Mouse (Mus musculus): Measurements from ENCODE around the gene Ak1. TPM values are rescaled to one million over a fixed set of nuclear protein-coding genes. Genes with fewer than 3 reads are reported as not detected.

The Ak1 gene
- polyA plus RNA-seq, 1 experiment from 2014 or later = 1.3 TPM

DNA sequence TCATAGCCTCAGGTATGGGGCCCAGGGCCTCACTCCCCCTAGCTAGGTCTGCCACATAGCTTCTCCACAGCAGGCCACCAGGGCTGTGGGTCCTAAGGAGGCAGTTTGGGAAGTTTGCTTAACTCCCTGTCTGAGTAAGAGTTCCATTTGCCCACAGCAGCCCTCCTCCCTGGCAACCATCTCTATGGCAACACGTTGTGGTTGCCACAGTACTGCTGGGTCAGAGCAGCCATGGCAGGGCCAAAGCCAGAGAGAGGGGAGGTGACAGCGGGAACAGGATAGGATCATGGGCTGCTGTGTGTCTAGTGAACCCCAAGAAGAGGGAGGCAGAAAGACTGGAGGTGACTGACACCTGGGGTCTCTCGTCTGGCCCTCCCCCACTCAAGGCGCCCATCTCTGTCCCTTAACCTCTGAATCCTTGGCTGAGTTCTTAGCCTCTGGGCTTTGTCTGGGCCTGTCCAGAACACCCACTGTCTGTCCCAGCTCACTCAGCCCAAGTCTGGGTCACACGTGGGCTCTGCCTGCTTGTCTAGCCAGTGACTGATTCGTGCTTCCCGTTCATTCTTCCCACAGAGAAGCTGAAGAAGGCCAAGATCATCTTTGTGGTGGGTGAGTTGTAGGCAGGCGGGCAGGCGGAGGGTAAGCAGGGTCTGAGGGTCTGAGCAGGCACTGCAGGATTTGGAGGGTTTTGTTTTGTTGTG is 7.9 kb downstream of the Ak1 start:
- peak; percentile 24; the same call in 1 of the 2 replicates for ATAC-seq
- H3K36me3 ChIP-seq (replicated peaks; ENCODE audit: insufficient read depth, low read length) = no peaks in the 10 kb centered on the region
- H3K4me2 ChIP-seq (ENCODE audit: low read depth, low read length) = no peak overlapping the region
- no peaks in the 10 kb centered on the region for H3K9me3 ChIP-seq (ENCODE audit: low read length)
- peaks cover 2% of the 10 kb centered on the region; the same call in 1 of the 2 replicates for H3K4me1 ChIP-seq (ENCODE audit: insufficient read depth)
- 58% methylated on average over 9 of the region's 9 CpGs for WGBS (ENCODE audit: insufficient replicate concordance)
- H3K27me3 ChIP-seq (ENCODE audit: insufficient read depth, low read length) = no peaks in the 10 kb centered on the region
- no peak overlapping the region for H3K9ac ChIP-seq (replicated peaks)
- TF ChIP-seq CTCF (IDR thresholded peaks at IDR 0.05; ENCODE audit: low read depth) = no peak
- TF ChIP-seq EP300 (IDR thresholded peaks at IDR 0.05; ENCODE audit: low read depth) = no peak
- peak; percentile 56 for DNase-seq
- H3K4me3 ChIP-seq (ENCODE audit: low read depth, low read length) = no peak overlapping the region
- no peak overlapping the region for H3K27ac ChIP-seq (ENCODE audit: low read depth)

DNA sequence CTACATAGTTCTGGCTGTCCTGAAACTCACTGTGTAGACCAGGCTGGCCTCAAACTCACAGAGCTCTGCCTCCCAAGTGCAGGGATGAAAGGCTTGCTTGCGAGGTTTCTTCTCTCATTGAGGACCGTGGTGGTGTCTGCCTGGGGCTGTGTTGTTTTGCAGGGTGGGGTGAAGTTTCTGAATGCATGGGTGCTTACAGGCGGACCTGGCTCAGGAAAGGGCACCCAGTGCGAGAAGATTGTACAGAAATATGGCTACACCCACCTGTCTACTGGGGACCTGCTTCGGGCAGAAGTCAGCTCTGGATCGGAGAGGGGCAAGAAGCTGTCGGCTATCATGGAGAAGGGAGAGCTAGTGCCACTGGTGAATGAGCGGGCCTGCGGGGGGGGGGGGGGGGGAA is 8.5 kb downstream of the Ak1 start:
- no peaks in the 10 kb centered on the region for H3K9me3 ChIP-seq (ENCODE audit: low read length)
- no peaks in the 10 kb centered on the region for H3K27me3 ChIP-seq (ENCODE audit: insufficient read depth, low read length)
- H3K27ac ChIP-seq (ENCODE audit: low read depth) = no peak overlapping the region
- H3K4me2 ChIP-seq (ENCODE audit: low read depth, low read length) = no peak overlapping the region
- no peak overlapping the region for H3K9ac ChIP-seq (replicated peaks)
- ATAC-seq (no peak), DNase-seq (no peak)
- 84% methylated on average over 7 of the region's 9 CpGs for WGBS (ENCODE audit: insufficient replicate concordance)
- TF ChIP-seq CTCF (IDR thresholded peaks at IDR 0.05; ENCODE audit: low read depth) (no peak), EP300 (IDR thresholded peaks at IDR 0.05; ENCODE audit: low read depth) (no peak)
- no peaks in the 10 kb centered on the region for H3K36me3 ChIP-seq (replicated peaks; ENCODE audit: insufficient read depth, low read length)
- H3K4me3 ChIP-seq (ENCODE audit: low read depth, low read length) = no peak overlapping the region
- H3K4me1 ChIP-seq (ENCODE audit: insufficient read depth) = no peaks in the 10 kb centered on the region

DNA sequence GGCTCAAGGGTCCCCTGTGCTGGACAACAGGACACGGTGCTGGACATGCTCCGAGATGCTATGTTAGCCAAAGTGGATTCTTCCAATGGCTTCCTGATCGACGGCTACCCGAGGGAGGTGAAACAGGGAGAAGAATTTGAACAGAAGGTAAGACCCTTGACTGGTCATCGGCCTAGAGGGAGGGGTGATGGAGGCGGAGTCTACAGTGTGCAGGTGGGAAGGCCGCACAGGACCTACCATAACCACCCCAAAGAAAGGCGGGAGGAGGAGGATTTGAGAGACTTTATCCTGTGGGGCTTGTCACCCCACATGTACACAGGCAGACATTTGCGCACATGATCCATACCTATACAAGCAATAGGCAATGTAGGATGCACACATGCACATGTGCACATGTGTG is 9.5 kb downstream of the Ak1 start:
- no peak for DNase-seq
- TF ChIP-seq EP300 (IDR thresholded peaks at IDR 0.05; ENCODE audit: low read depth) (no peak), CTCF (IDR thresholded peaks at IDR 0.05; ENCODE audit: low read depth) (no peak)
- Histone ChIP-seq H3K36me3 (replicated peaks; ENCODE audit: insufficient read depth, low read length) (no peaks in the 10 kb centered on the region), H3K27ac (ENCODE audit: low read depth) (no peak overlapping the region), H3K4me3 (ENCODE audit: low read depth, low read length) (no peak overlapping the region), H3K4me1 (ENCODE audit: insufficient read depth) (no peaks in the 10 kb centered on the region), H3K9ac (replicated peaks) (no peak overlapping the region), H3K4me2 (ENCODE audit: low read depth, low read length) (no peak overlapping the region), H3K9me3 (ENCODE audit: low read length) (no peaks in the 10 kb centered on the region), H3K27me3 (ENCODE audit: insufficient read depth, low read length) (no peaks in the 10 kb centered on the region)
- no peak for ATAC-seq
- 83% methylated on average over 10 of the region's 10 CpGs for WGBS (ENCODE audit: insufficient replicate concordance)

DNA sequence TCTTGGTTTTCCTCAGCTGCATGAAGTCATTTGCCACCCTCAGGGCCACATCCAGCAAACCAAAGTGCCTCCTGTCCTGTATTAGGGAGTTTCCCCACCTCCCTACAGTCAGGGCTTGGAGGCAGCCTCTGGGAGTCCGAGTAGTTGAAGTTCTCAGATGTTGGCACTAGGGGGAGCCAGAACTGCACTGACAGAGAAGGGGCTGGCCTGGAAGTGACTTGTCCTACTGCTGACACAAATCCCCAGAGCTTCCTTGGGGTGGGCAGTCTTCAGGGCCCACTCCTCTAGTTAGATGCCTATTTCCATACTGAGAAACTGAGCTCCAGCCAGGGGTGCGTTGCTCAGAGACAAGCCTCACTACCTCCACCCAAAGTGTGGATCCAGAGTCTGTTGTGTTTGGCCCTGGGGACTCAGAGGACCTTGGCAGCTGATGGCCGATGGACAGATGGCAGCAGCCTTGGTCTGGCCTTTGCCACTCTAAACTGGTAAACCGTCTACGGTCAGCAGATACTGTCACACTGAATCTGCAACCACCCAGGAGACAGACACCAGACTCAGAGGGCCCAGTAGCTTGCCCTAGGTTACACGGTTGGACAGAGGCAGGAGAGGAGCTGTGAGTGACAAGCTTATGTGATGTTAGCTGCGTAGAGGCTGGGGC is 10.3 kb downstream of the Ak1 start:
- Histone ChIP-seq H3K9ac (replicated peaks) (no peak overlapping the region), H3K27me3 (ENCODE audit: insufficient read depth, low read length) (no peaks in the 10 kb centered on the region), H3K27ac (ENCODE audit: low read depth) (no peak overlapping the region), H3K9me3 (ENCODE audit: low read length) (no peaks in the 10 kb centered on the region), H3K4me3 (ENCODE audit: low read depth, low read length) (no peak overlapping the region), H3K4me2 (ENCODE audit: low read depth, low read length) (no peak overlapping the region), H3K36me3 (replicated peaks; ENCODE audit: insufficient read depth, low read length) (no peaks in the 10 kb centered on the region), H3K4me1 (ENCODE audit: insufficient read depth) (no peaks in the 10 kb centered on the region)
- DNase-seq (peak; percentile 84), ATAC-seq (peak; percentile 78)
- TF ChIP-seq CTCF (IDR thresholded peaks at IDR 0.05; ENCODE audit: low read depth) (peak; percentile 97), EP300 (IDR thresholded peaks at IDR 0.05; ENCODE audit: low read depth) (no peak)
- WGBS (ENCODE audit: insufficient replicate concordance) = 41% methylated on average over 7 of the region's 7 CpGs

DNA sequence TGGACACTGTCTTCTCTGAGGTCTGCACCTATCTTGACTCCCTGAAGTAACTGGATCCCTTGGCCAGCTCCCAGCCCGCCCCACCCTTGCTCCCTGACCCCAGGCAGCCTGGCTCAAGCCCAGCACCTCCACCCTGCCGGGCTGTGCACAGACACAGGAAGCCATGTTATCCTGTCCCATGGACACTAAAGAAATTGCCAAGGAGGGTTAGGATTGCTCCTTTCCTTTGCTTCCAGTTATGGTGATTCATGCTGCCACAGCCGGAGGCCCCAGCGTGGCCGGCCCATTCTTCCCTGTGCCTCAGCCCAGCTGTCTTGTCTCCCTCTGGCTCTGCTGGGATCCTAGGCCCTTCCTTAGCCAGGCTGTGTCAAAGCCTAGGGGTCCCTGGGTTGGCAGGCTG is 12.1 kb downstream of the Ak1 start:
- Histone ChIP-seq H3K9me3 (ENCODE audit: low read length) (no peaks in the 10 kb centered on the region), H3K27ac (ENCODE audit: low read depth) (peak overlapping the region; percentile 11; the same call in 1 of the 2 replicates), H3K4me2 (ENCODE audit: low read depth, low read length) (no peak overlapping the region), H3K27me3 (ENCODE audit: insufficient read depth, low read length) (no peaks in the 10 kb centered on the region), H3K36me3 (replicated peaks; ENCODE audit: insufficient read depth, low read length) (no peaks in the 10 kb centered on the region), H3K4me1 (ENCODE audit: insufficient read depth) (no peaks in the 10 kb centered on the region), H3K9ac (replicated peaks) (no peak overlapping the region), H3K4me3 (ENCODE audit: low read depth, low read length) (no peak overlapping the region)
- 65% methylated on average over 5 of the region's 5 CpGs for WGBS (ENCODE audit: insufficient replicate concordance)
- no peak for DNase-seq
- TF ChIP-seq EP300 (IDR thresholded peaks at IDR 0.05; ENCODE audit: low read depth) (no peak), CTCF (IDR thresholded peaks at IDR 0.05; ENCODE audit: low read depth) (no peak)
- no peak for ATAC-seq

DNA sequence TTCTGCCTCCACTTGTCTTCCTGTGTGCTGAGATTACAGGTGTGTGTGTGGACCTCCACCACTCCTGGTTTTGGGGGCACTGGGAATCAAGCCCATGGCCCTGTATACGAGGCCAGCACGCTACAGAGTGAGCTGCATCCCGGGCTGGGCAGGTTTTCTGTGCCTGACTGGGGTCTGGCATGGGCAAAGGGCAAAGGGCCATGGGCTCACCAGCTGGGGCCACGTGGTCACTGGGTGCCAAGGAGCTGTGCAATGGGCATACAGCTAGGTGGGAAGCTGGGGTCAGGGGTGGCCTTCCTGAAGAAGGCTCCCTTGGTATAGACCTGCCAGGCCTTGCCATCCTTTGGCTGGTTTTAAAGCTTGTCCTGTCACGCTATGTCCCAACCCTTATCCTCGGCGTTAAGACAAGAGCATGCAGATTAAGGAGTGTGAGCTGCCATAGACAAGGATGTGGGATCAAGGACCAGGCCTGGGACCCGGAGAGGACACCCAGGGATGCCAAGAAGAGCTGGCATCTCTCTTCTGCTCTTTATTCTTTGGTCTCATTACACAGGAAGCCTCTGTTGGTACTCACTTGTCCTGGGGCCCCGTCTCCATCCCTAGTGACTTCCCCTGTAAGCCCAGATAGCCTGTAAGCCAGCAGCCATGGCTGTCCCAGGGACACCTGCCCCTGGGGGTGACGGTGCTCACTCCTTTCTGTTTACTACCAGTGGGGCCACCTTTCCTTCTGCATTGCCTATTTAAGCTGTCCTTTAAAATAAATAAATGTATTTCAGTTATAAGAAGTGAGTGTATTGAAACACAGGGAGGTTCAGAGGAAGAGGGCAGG is 12.9 kb downstream of the Ak1 start:
- H3K4me1 ChIP-seq (ENCODE audit: insufficient read depth) = no peaks in the 10 kb centered on the region
- no peak for DNase-seq
- no peaks in the 10 kb centered on the region for H3K36me3 ChIP-seq (replicated peaks; ENCODE audit: insufficient read depth, low read length)
- no peak for ATAC-seq
- no peak overlapping the region for H3K9ac ChIP-seq (replicated peaks)
- TF ChIP-seq EP300 (IDR thresholded peaks at IDR 0.05; ENCODE audit: low read depth) = no peak
- no peak for TF ChIP-seq CTCF (IDR thresholded peaks at IDR 0.05; ENCODE audit: low read depth)
- H3K27me3 ChIP-seq (ENCODE audit: insufficient read depth, low read length) = no peaks in the 10 kb centered on the region
- 75% methylated on average over 10 of the region's 10 CpGs for WGBS (ENCODE audit: insufficient replicate concordance)
- no peak overlapping the region for H3K4me3 ChIP-seq (ENCODE audit: low read depth, low read length)
- peak overlapping the region; percentile 11; the same call in 1 of the 2 replicates for H3K27ac ChIP-seq (ENCODE audit: low read depth)
- H3K9me3 ChIP-seq (ENCODE audit: low read length) = no peaks in the 10 kb centered on the region
- H3K4me2 ChIP-seq (ENCODE audit: low read depth, low read length) = no peak overlapping the region
